Mouse (Mus musculus): ENCODE measurements at regions not wholly inside any gene's neighbourhood (a gene's known extent, or its start where the extent isn't known, plus 50 kb on each side); places are given as distances from the start of the nearest gene placed in this dataset.

- no peak overlapping the region for H3K27ac ChIP-seq (replicated peaks)
- H3K36me3 ChIP-seq = no peaks in the 10 kb centered on the region
- 0 out of 2 replicates have a peak, but pooled peaks have one; percentile 29 for ATAC-seq (ENCODE audit: insufficient number of reproducible peaks, low FRiP score, low TSS enrichment, low read depth)
- no peaks in the 10 kb centered on the region for H3K9me3 ChIP-seq (replicated peaks)
- no peaks in the 10 kb centered on the region for H3K4me1 ChIP-seq
- WGBS = 88% methylated on average over 3 of the region's 3 CpGs
- H3K4me2 ChIP-seq (replicated peaks) = no peak overlapping the region
- H3K4me3 ChIP-seq (replicated peaks) = no peak overlapping the region
- H3K9ac ChIP-seq = no peak overlapping the region
- H3K27me3 ChIP-seq = no peaks in the 10 kb centered on the region
These were observed 889.5 kb downstream of the Ankrd7 start for GRCm38 (mm10) chr6:19755647-19756046.

GRCm38 (mm10) chr6:19765410-19765809 is 899.3 kb downstream of the Ankrd7 start:
- WGBS = 92% methylated on average over 1 of the region's 1 CpGs
- no peak overlapping the region for H3K27ac ChIP-seq (replicated peaks)
- no peak overlapping the region for H3K9ac ChIP-seq
- no peak for ATAC-seq (ENCODE audit: insufficient number of reproducible peaks, low FRiP score, low TSS enrichment, low read depth)
- no peak overlapping the region for H3K4me2 ChIP-seq (replicated peaks)
- H3K36me3 ChIP-seq = no peaks in the 10 kb centered on the region
- no peaks in the 10 kb centered on the region for H3K27me3 ChIP-seq
- H3K4me3 ChIP-seq (replicated peaks) = no peak overlapping the region
- H3K4me1 ChIP-seq = no peaks in the 10 kb centered on the region
- H3K9me3 ChIP-seq (replicated peaks) = no peaks in the 10 kb centered on the region

Measured in embryonic facial prominence, embryonic 15.5 days (tissue).